Mouse (Mus musculus): ENCODE measurements around the gene Il17c. TPM values are rescaled to one million over a fixed set of nuclear protein-coding genes. Genes with fewer than 3 reads are reported as not detected.

Gene Il17c
- total RNA-seq (2021): not detected
- long read RNA-seq, experiment 1: 0 reads
- long read RNA-seq, experiment 2: 0 reads

- DNase-seq: no peak
- intact Hi-C loops (cut with DNase I; ENCODE audit: low total_unique reads): no loop called here
These were observed at the start of gene Il17c for GRCm38 (mm10) chr8:122421376-122422070. Il17c (plus strand) TSS chr8:122422020.

GRCm38 (mm10) chr8:122375320-122375719 is 46.5 kb upstream of the Il17c start:
- no peak for DNase-seq
- intact Hi-C loops (cut with DNase I; ENCODE audit: low total_unique reads): no loop called here

- intact Hi-C loops (cut with DNase I; ENCODE audit: low total_unique reads): no loop called here
- no peak for DNase-seq
These were observed 46.0 kb upstream of the Il17c start for GRCm38 (mm10) chr8:122375751-122376364.

- peak; percentile 100 for DNase-seq
- intact Hi-C loops (cut with DNase I; ENCODE audit: low total_unique reads): no loop called here
These were observed 45.2 kb upstream of the Il17c start, which contains the start of gene Zc3h18 for GRCm38 (mm10) chr8:122376365-122377231. Zc3h18 (plus strand) TSS chr8:122376609.

- no peak for DNase-seq
- intact Hi-C loops (cut with DNase I; ENCODE audit: low total_unique reads): no loop called here
These were observed 38.8 kb upstream of the Il17c start for GRCm38 (mm10) chr8:122383039-122383438.

GRCm38 (mm10) chr8:122389357-122389756 is 32.5 kb upstream of the Il17c start:
- no peak for DNase-seq
- intact Hi-C loops (cut with DNase I; ENCODE audit: low total_unique reads): no loop called here

- DNase-seq: no peak
- intact Hi-C loops (cut with DNase I; ENCODE audit: low total_unique reads): no loop called here
These were observed 31.1 kb upstream of the Il17c start for GRCm38 (mm10) chr8:122390758-122391157.

GRCm38 (mm10) chr8:122393717-122394116 is 28.1 kb upstream of the Il17c start:
- DNase-seq: no peak
- intact Hi-C loops (cut with DNase I; ENCODE audit: low total_unique reads): no loop called here

- DNase-seq: no peak
- intact Hi-C loops (cut with DNase I; ENCODE audit: low total_unique reads): no loop called here
These were observed 26.5 kb upstream of the Il17c start for GRCm38 (mm10) chr8:122395291-122395690.

- intact Hi-C loops (cut with DNase I; ENCODE audit: low total_unique reads): no loop called here
These were observed 23.6 kb upstream of the Il17c start for GRCm38 (mm10) chr8:122398186-122398585.

GRCm38 (mm10) chr8:122405146-122405805 is 16.5 kb upstream of the Il17c start:
- DNase-seq: no peak
- intact Hi-C loops (cut with DNase I; ENCODE audit: low total_unique reads): no loop called here

More at GRCm38 (mm10) chr8:122398186-122398585, 23.6 kb upstream of the Il17c start:
- no peak for DNase-seq

GRCm38 (mm10) chr8:122407678-122408077 is 14.1 kb upstream of the Il17c start:
- intact Hi-C loops (cut with DNase I; ENCODE audit: low total_unique reads): no loop called here
- no peak for DNase-seq

- DNase-seq: no peak
- intact Hi-C loops (cut with DNase I; ENCODE audit: low total_unique reads): no loop called here
These were observed 7.5 kb upstream of the Il17c start for GRCm38 (mm10) chr8:122414311-122414710.

- intact Hi-C loops (cut with DNase I; ENCODE audit: low total_unique reads): no loop called here
These were observed 6.3 kb upstream of the Il17c start for GRCm38 (mm10) chr8:122415554-122415953.

GRCm38 (mm10) chr8:122419881-122420555 is 1.8 kb upstream of the Il17c start:
- intact Hi-C loops (cut with DNase I; ENCODE audit: low total_unique reads): no loop called here

More at GRCm38 (mm10) chr8:122415554-122415953, 6.3 kb upstream of the Il17c start:
- DNase-seq: no peak

GRCm38 (mm10) chr8:122423217-122423616 is 1.4 kb downstream of the Il17c start:
- DNase-seq: no peak

More at GRCm38 (mm10) chr8:122419881-122420555, 1.8 kb upstream of the Il17c start:
- DNase-seq: no peak

GRCm38 (mm10) chr8:122423659-122424058 is 1.8 kb downstream of the Il17c start:
- intact Hi-C loops (cut with DNase I; ENCODE audit: low total_unique reads): no loop called here
- no peak for DNase-seq

More at GRCm38 (mm10) chr8:122423217-122423616, 1.4 kb downstream of the Il17c start:
- intact Hi-C loops (cut with DNase I; ENCODE audit: low total_unique reads): no loop called here

GRCm38 (mm10) chr8:122426145-122426544 is 4.3 kb downstream of the Il17c start:
- no peak for DNase-seq
- intact Hi-C loops (cut with DNase I; ENCODE audit: low total_unique reads): no loop called here

- intact Hi-C loops (cut with DNase I; ENCODE audit: low total_unique reads): no loop called here
- no peak for DNase-seq
These were observed 5.8 kb downstream of the Il17c start for GRCm38 (mm10) chr8:122427607-122428006.

All from gastrocnemius, postnatal 14 days (tissue).